Mouse (Mus musculus): ENCODE results near the gene Wfdc3. TPM values are rescaled to one million over a fixed set of nuclear protein-coding genes. Genes with fewer than 3 reads are reported as not detected.

Wfdc3 gene
- under 1 TPM in 1 of 2 experiments, not detected in 1; 0.49 TPM for polyA plus RNA-seq (2017; shearing (Covaris generic))

GRCm38 (mm10) chr2:164745843-164746479 lies at the start of gene Wfdc3, which contains the start of gene Dnttip1:
Wfdc3 (minus strand) TSS chr2:164745931.
Dnttip1 (plus strand) TSS chr2:164745983.

GRCm38 (mm10) chr2:164785481-164786387 lies 40.0 kb upstream of the Wfdc3 start, which contains the start of gene Snx21:
Snx21 (plus strand) TSS chr2:164785823.

GRCm38 (mm10) chr2:164779481-164780086 lies 33.9 kb upstream of the Wfdc3 start, which contains the start of gene Tnnc2:
Tnnc2 (minus strand) TSS chr2:164779967.

GRCm38 (mm10) chr2:164769258-164770037 lies 23.7 kb upstream of the Wfdc3 start, which contains the start of gene Ube2c:
Ube2c (plus strand) TSS chr2:164769898.

GRCm38 (mm10) chr2:164715005-164715404 lies 30.7 kb downstream of the Wfdc3 start, which contains the start of gene Spint5:
Spint5 (plus strand) TSS chr2:164715305.

GRCm38 (mm10) chr2:164698201-164698600 lies 47.5 kb downstream of the Wfdc3 start, which contains the start of gene Spint4:
Spint4 (plus strand) TSS chr2:164698501.

GRCm38 (mm10) chr2:164684807-164685206 lies 60.9 kb downstream of the Wfdc3 start, which contains the start of gene Wfdc13:
Wfdc13 (plus strand) TSS chr2:164685107.

Other genes with a start within 250 kb of the Wfdc3 start
- 10 to 100 TPM; 32.7 to 39.1 TPM for gene Pigt, start 248.4 kb downstream of the Wfdc3 start, polyA plus RNA-seq (2017; shearing (Covaris generic))
- 1 to 10 TPM in 1 of 2 experiments, under 1 TPM in 1; 0.43 to 1.1 TPM for gene Wfdc2, start 183.5 kb downstream of the Wfdc3 start, polyA plus RNA-seq (2017; shearing (Covaris generic))
- gene Spint3, start 172.5 kb downstream of the Wfdc3 start, polyA plus RNA-seq (2017; shearing (Covaris generic)) = not detected
- gene Wfdc6a, start 160.5 kb downstream of the Wfdc3 start, polyA plus RNA-seq (2017; shearing (Covaris generic)) = not detected
- not detected for gene Eppin, start 152.3 kb downstream of the Wfdc3 start, polyA plus RNA-seq (2017; shearing (Covaris generic))
- gene Wfdc6b, start 132.4 kb downstream of the Wfdc3 start, polyA plus RNA-seq (2017; shearing (Covaris generic)) = under 1 TPM in 1 of 2 experiments, not detected in 1; 0.28 TPM
- under 1 TPM in 1 of 2 experiments, not detected in 1; 0.12 TPM for gene Wfdc8, start 132.3 kb downstream of the Wfdc3 start, polyA plus RNA-seq (2017; shearing (Covaris generic))
- not detected for gene Wfdc16, start 107.1 kb downstream of the Wfdc3 start, polyA plus RNA-seq (2017; shearing (Covaris generic))
- not detected for gene Wfdc10, start 89.9 kb downstream of the Wfdc3 start, polyA plus RNA-seq (2017; shearing (Covaris generic))
- gene Wfdc9, start 89.3 kb downstream of the Wfdc3 start, polyA plus RNA-seq (2017; shearing (Covaris generic)) = not detected
- not detected for gene Wfdc11, start 71.8 kb downstream of the Wfdc3 start, polyA plus RNA-seq (2017; shearing (Covaris generic))
- gene Wfdc13, start 60.8 kb downstream of the Wfdc3 start, polyA plus RNA-seq (2017; shearing (Covaris generic)) = not detected
- gene Spint4, start 47.4 kb downstream of the Wfdc3 start, polyA plus RNA-seq (2017; shearing (Covaris generic)) = not detected
- not detected for gene Spint5, start 30.6 kb downstream of the Wfdc3 start, polyA plus RNA-seq (2017; shearing (Covaris generic))
- 10 to 100 TPM; 64.6 to 68.8 TPM for gene Dnttip1, start 52 bp upstream of the Wfdc3 start, polyA plus RNA-seq (2017; shearing (Covaris generic))
- gene Ube2c, start 24.0 kb upstream of the Wfdc3 start, polyA plus RNA-seq (2017; shearing (Covaris generic)) = 10 to 100 TPM; 20.3 to 34.2 TPM
- not detected for gene Tnnc2, start 34.0 kb upstream of the Wfdc3 start, polyA plus RNA-seq (2017; shearing (Covaris generic))
- 10 to 100 TPM in 1 of 2 experiments, 1 to 10 TPM in 1; 7.8 to 11.3 TPM for gene Snx21, start 39.9 kb upstream of the Wfdc3 start, polyA plus RNA-seq (2017; shearing (Covaris generic))
- gene Acot8, start 59.0 kb upstream of the Wfdc3 start, polyA plus RNA-seq (2017; shearing (Covaris generic)) = 10 to 100 TPM; 43.0 to 44.5 TPM
- gene Zswim3, start 59.2 kb upstream of the Wfdc3 start, polyA plus RNA-seq (2017; shearing (Covaris generic)) = 1 to 10 TPM; 4.5 to 9.6 TPM
- 10 to 100 TPM; 16.1 to 16.4 TPM for gene Zswim1, start 76.8 kb upstream of the Wfdc3 start, polyA plus RNA-seq (2017; shearing (Covaris generic))
- gene Spata25, start 82.6 kb upstream of the Wfdc3 start, polyA plus RNA-seq (2017; shearing (Covaris generic)) = under 1 TPM in 1 of 2 experiments, not detected in 1; 0.67 TPM
- 100 to 1,000 TPM; 220 to 295 TPM for gene Ctsa, start 86.9 kb upstream of the Wfdc3 start, polyA plus RNA-seq (2017; shearing (Covaris generic))
- 1 to 10 TPM; 1.6 to 2.6 TPM for gene Neurl2, start 87.5 kb upstream of the Wfdc3 start, polyA plus RNA-seq (2017; shearing (Covaris generic))
- 1 to 10 TPM; 2.9 to 7.1 TPM for gene Pltp, start 111.8 kb upstream of the Wfdc3 start, polyA plus RNA-seq (2017; shearing (Covaris generic))
- 100 to 1,000 TPM; 130 to 134 TPM for gene Pcif1, start 133.4 kb upstream of the Wfdc3 start, polyA plus RNA-seq (2017; shearing (Covaris generic))
- gene Zfp335, start 165.8 kb upstream of the Wfdc3 start, polyA plus RNA-seq (2017; shearing (Covaris generic)) = 10 to 100 TPM; 21.9 to 32.6 TPM
- gene Mmp9, start 194.8 kb upstream of the Wfdc3 start, polyA plus RNA-seq (2017; shearing (Covaris generic)) = 10 to 100 TPM in 1 of 2 experiments, 1 to 10 TPM in 1; 1.6 to 46.3 TPM
- gene Slc12a5, start 214.9 kb upstream of the Wfdc3 start, polyA plus RNA-seq (2017; shearing (Covaris generic)) = under 1 TPM; 0.25 to 0.57 TPM